ENCODE assay signal across 20 mouse cellular contexts in genomic region chr10:12339704-12340558, GRCm38 (mm10).
DNase-seq lines count a peak whose midpoint lies in the region; ATAC-seq and TF ChIP-seq lines count a peak whose summit lies in the region.
"Had no signal": no experiment of that assay in that cellular context is flagged by ENCODE, and none has a peak within 500 bp of the region (broad histone marks: within the 10 kb centered on the region; RNA-seq: fewer than 3 reads in every experiment).

No protein-coding gene starts in this region.

- H3K27ac ChIP-seq in forebrain, embryonic 15.5 days (replicated peaks): peak overlapping the region; percentile 1; the same call in 1 of the 2 replicates
- H3K27ac ChIP-seq in forebrain, embryonic 11.5 days (ENCODE audit: low read depth, low read length): no peak overlapping the region
- H3K27ac ChIP-seq in neural tube, embryonic 14.5 days (ENCODE audit: low read depth, low read length): no peak overlapping the region
- H3K27ac ChIP-seq: embryonic facial prominence, embryonic 15.5 days; heart, embryonic 13.5 days; liver, embryonic 14.5 days; lung, embryonic 15.5 days had no signal

- no peaks in the 10 kb centered on the region for H3K27me3 ChIP-seq in forebrain, embryonic 15.5 days
- H3K27me3 ChIP-seq in forebrain, embryonic 11.5 days (ENCODE audit: control insufficient read depth, insufficient read depth, low read length): no peaks in the 10 kb centered on the region
- H3K27me3 ChIP-seq in neural tube, embryonic 14.5 days (ENCODE audit: control insufficient read depth, insufficient read depth, low read length): no peaks in the 10 kb centered on the region
- H3K27me3 ChIP-seq: embryonic facial prominence, embryonic 15.5 days; heart, embryonic 13.5 days; lung, embryonic 15.5 days had no signal

- no peak for DNase-seq in forebrain, embryonic 11.5 days (ENCODE audit: low spot score)
- peak; percentile 18 for DNase-seq in layer of hippocampus, adult 9-10 months (ENCODE audit: low spot score)
- DNase-seq in layer of hippocampus, adult 18-20 months (ENCODE audit: low spot score in 2 of 2): no peak
- peak; percentile 18 for DNase-seq in brain, embryonic 14.5 days (ENCODE audit: low read depth)
- DNase-seq: adrenal gland, postnatal 14 days; cerebellum, adult 2 months; cerebellum, postnatal 36 days; heart, adult 11 months; kidney, adult 18-20 months; kidney, postnatal 14 days; thymus, postnatal 25 days had no signal

- ATAC-seq in forebrain, embryonic 15.5 days (replicated peaks): 0 out of 2 replicates have a peak, but pooled peaks have one; percentile 38
- ATAC-seq in forebrain, embryonic 11.5 days (replicated peaks; ENCODE audit: low FRiP score): no peak
- ATAC-seq in neural tube, embryonic 14.5 days (ENCODE audit: low read depth): 0 out of 2 replicates have a peak, but pooled peaks have one; percentile 46
- no peak for ATAC-seq in cerebellum, adult (ENCODE audit: insufficient number of reproducible peaks, low FRiP score, low TSS enrichment)
- ATAC-seq: activated CD4-positive, CD25-positive, alpha-beta regulatory T cell, adult 4 months had no signal

- H3K4me3 ChIP-seq in forebrain, embryonic 15.5 days: no peak overlapping the region
- no peak overlapping the region for H3K4me3 ChIP-seq in forebrain, embryonic 11.5 days (ENCODE audit: low read depth, low read length)
- no peak overlapping the region for H3K4me3 ChIP-seq in neural tube, embryonic 14.5 days (ENCODE audit: low read depth, low read length)
- H3K4me3 ChIP-seq: embryonic facial prominence, embryonic 15.5 days; heart, embryonic 13.5 days; lung, embryonic 15.5 days had no signal

- WGBS in forebrain, embryonic 15.5 days: 58% methylated on average over 10 of the region's 10 CpGs
- WGBS in forebrain, embryonic 11.5 days: 81% methylated on average over 10 of the region's 10 CpGs
- 67% methylated on average over 10 of the region's 10 CpGs for WGBS in neural tube, embryonic 14.5 days

- H3K9me3 ChIP-seq in forebrain, embryonic 15.5 days: no peaks in the 10 kb centered on the region
- no peaks in the 10 kb centered on the region for H3K9me3 ChIP-seq in forebrain, embryonic 11.5 days (ENCODE audit: control insufficient read depth, low read length)
- H3K9me3 ChIP-seq in neural tube, embryonic 14.5 days (ENCODE audit: control insufficient read depth, low read length): no peaks in the 10 kb centered on the region
- H3K9me3 ChIP-seq: embryonic facial prominence, embryonic 15.5 days; G1E; heart, embryonic 13.5 days; lung, embryonic 15.5 days had no signal

- TF ChIP-seq POLR2A in brain, embryonic 14.5 days (IDR thresholded peaks at IDR 0.05; ENCODE audit: borderline replicate concordance, extremely low read depth, insufficient read depth, insufficient read length, poor library complexity, severe bottlenecking): no peak

- TF ChIP-seq CTCF in brain, embryonic 14.5 days (IDR thresholded peaks at IDR 0.05; ENCODE audit: borderline replicate concordance, extremely low read depth, insufficient read depth, insufficient read length): no peak

- H3K4me1 ChIP-seq in forebrain, embryonic 15.5 days: peaks cover 12% of the 10 kb centered on the region; the same call in 1 of the 2 replicates
- no peaks in the 10 kb centered on the region for H3K4me1 ChIP-seq in forebrain, embryonic 11.5 days (replicated peaks; ENCODE audit: control insufficient read depth, insufficient read depth, low read length)
- H3K4me1 ChIP-seq in neural tube, embryonic 14.5 days (ENCODE audit: control insufficient read depth, insufficient read depth, low read length): no peaks in the 10 kb centered on the region
- H3K4me1 ChIP-seq: embryonic facial prominence, embryonic 15.5 days; lung, embryonic 15.5 days had no signal

- no peak overlapping the region for H3K9ac ChIP-seq in forebrain, embryonic 15.5 days (replicated peaks)
- H3K9ac ChIP-seq in forebrain, embryonic 11.5 days (ENCODE audit: low read length): no peak overlapping the region
- no peak overlapping the region for H3K9ac ChIP-seq in neural tube, embryonic 14.5 days (replicated peaks; ENCODE audit: low read depth, low read length)
- H3K9ac ChIP-seq: embryonic facial prominence, embryonic 15.5 days; heart, embryonic 13.5 days; liver, embryonic 14.5 days; lung, embryonic 15.5 days had no signal

- H3K4me2 ChIP-seq in forebrain, embryonic 15.5 days (replicated peaks): no peak overlapping the region
- no peak overlapping the region for H3K4me2 ChIP-seq in forebrain, embryonic 11.5 days (ENCODE audit: low read depth, low read length, severe bottlenecking)
- no peak overlapping the region for H3K4me2 ChIP-seq in neural tube, embryonic 14.5 days (ENCODE audit: low read depth, low read length)
- H3K4me2 ChIP-seq: embryonic facial prominence, embryonic 15.5 days; heart, embryonic 13.5 days; lung, embryonic 15.5 days had no signal

- H3K36me3 ChIP-seq in forebrain, embryonic 15.5 days: no peaks in the 10 kb centered on the region
- no peaks in the 10 kb centered on the region for H3K36me3 ChIP-seq in forebrain, embryonic 11.5 days (ENCODE audit: control insufficient read depth, insufficient read depth, low read length)
- no peaks in the 10 kb centered on the region for H3K36me3 ChIP-seq in neural tube, embryonic 14.5 days (ENCODE audit: control insufficient read depth, insufficient read depth, low read length)
- H3K36me3 ChIP-seq: embryonic facial prominence, embryonic 15.5 days; G1E; heart, embryonic 13.5 days; lung, embryonic 15.5 days had no signal

Comparison
In these comparisons a context has a peak if more than half of its experiments do, and no peak if none do; other contexts are left out.
1. ATAC-seq: peak in forebrain, embryonic 15.5 days (single experiment) and neural tube, embryonic 14.5 days (single experiment); none in forebrain, embryonic 11.5 days (single experiment) and cerebellum, adult (single experiment).
2. DNase-seq: peak in layer of hippocampus, adult 9-10 months (single experiment) and brain, embryonic 14.5 days (single experiment); none in forebrain, embryonic 11.5 days (single experiment) and layer of hippocampus, adult 18-20 months (0 of 2).